In genomic region chr7:62085120-62085849, GRCm38 (mm10) we compare ENCODE assay signal across 9 mouse cellular contexts.
DNase-seq lines count a peak whose midpoint lies in the region; ATAC-seq lines count a peak whose summit lies in the region.
"Had no signal": no experiment of that assay in that cellular context is flagged by ENCODE, and none has a peak within 500 bp of the region (broad histone marks: within the 10 kb centered on the region; RNA-seq: fewer than 3 reads in every experiment).

No protein-coding gene starts in this region.

- H3K9ac ChIP-seq in kidney, embryonic 15.5 days = no peak overlapping the region
- no peak overlapping the region for H3K9ac ChIP-seq in embryonic facial prominence, embryonic 14.5 days (ENCODE audit: low read depth, low read length)

- DNase-seq in kidney, postnatal 14 days = no peak
- DNase-seq in adipocyte (ENCODE audit: low spot score) = peak; percentile 28
- DNase-seq in embryonic facial prominence, embryonic 14.5 days (ENCODE audit: low spot score) = peak; percentile 75
- DNase-seq in lung, postnatal 10 days = peak; percentile 34
- no peak for DNase-seq in testis, postnatal 14 days (ENCODE audit: low spot score)
- no peak for DNase-seq in T-cell, adult 2 months (ENCODE audit: low spot score)
- no peak for DNase-seq in gastrocnemius, adult 8-10 months (ENCODE audit: low spot score in 2 of 2)

- H3K27ac ChIP-seq in kidney, embryonic 15.5 days = no peak overlapping the region
- no peak overlapping the region; the same call in 1 of the 2 replicates for H3K27ac ChIP-seq in embryonic facial prominence, embryonic 14.5 days (replicated peaks; ENCODE audit: low read depth, low read length)

- ATAC-seq in kidney, embryonic 15.5 days (replicated peaks; ENCODE audit: low FRiP score) = 0 out of 2 replicates have a peak, but pooled peaks have one; percentile 58
- ATAC-seq in embryonic facial prominence, embryonic 14.5 days (ENCODE audit: low read depth) = peak; percentile 92

- H3K9me3 ChIP-seq in kidney, embryonic 15.5 days (replicated peaks) = no peaks in the 10 kb centered on the region
- no peaks in the 10 kb centered on the region for H3K9me3 ChIP-seq in embryonic facial prominence, embryonic 14.5 days (ENCODE audit: control insufficient read depth, low read length)
- H3K9me3 ChIP-seq: G1E had no signal

- H3K4me2 ChIP-seq in kidney, embryonic 15.5 days = no peak overlapping the region
- H3K4me2 ChIP-seq in embryonic facial prominence, embryonic 14.5 days (ENCODE audit: low read depth, low read length) = no peak overlapping the region

- H3K36me3 ChIP-seq in kidney, embryonic 15.5 days = no peaks in the 10 kb centered on the region
- H3K36me3 ChIP-seq in embryonic facial prominence, embryonic 14.5 days (ENCODE audit: control insufficient read depth, insufficient read depth, low read length) = no peaks in the 10 kb centered on the region
- H3K36me3 ChIP-seq: G1E had no signal

- no peaks in the 10 kb centered on the region for H3K4me1 ChIP-seq in kidney, embryonic 15.5 days
- H3K4me1 ChIP-seq in embryonic facial prominence, embryonic 14.5 days (ENCODE audit: control insufficient read depth, insufficient read depth, low read length) = no peaks in the 10 kb centered on the region

- no peak overlapping the region for H3K4me3 ChIP-seq in kidney, embryonic 15.5 days (replicated peaks)
- H3K4me3 ChIP-seq in embryonic facial prominence, embryonic 14.5 days (ENCODE audit: low read depth, low read length) = no peak overlapping the region

- H3K27me3 ChIP-seq in kidney, embryonic 15.5 days = no peaks in the 10 kb centered on the region
- no peaks in the 10 kb centered on the region for H3K27me3 ChIP-seq in embryonic facial prominence, embryonic 14.5 days (replicated peaks; ENCODE audit: control insufficient read depth, insufficient read depth, low read length)

Comparison
In these comparisons a context has a peak if more than half of its experiments do, and no peak if none do; other contexts are left out.
1. DNase-seq: peak in adipocyte (single experiment), embryonic facial prominence, embryonic 14.5 days (single experiment) and lung, postnatal 10 days (single experiment); none in kidney, postnatal 14 days (single experiment), testis, postnatal 14 days (single experiment), T-cell, adult 2 months (single experiment) and gastrocnemius, adult 8-10 months (0 of 2).